Comparison of ENCODE assay signal across 8 mouse cellular contexts in genomic region chr5:111578977-111579727, GRCm38 (mm10).
DNase-seq lines count a peak whose midpoint lies in the region; ATAC-seq and TF ChIP-seq lines count a peak whose summit lies in the region.

No protein-coding gene starts in this region.

- H3K4me2 ChIP-seq in embryonic facial prominence, embryonic 12.5 days (replicated peaks), result no peak overlapping the region; the same call in 1 of the 2 replicates
- H3K4me2 ChIP-seq in hindbrain, embryonic 12.5 days (replicated peaks), result peak overlapping the region; percentile 11; the same call in 1 of the 2 replicates
- no peak overlapping the region; the same call in 1 of the 2 replicates for H3K4me2 ChIP-seq in neural tube, embryonic 11.5 days (ENCODE audit: low read depth)

- peak; percentile 24; the same call in 1 of the 2 replicates for ATAC-seq in embryonic facial prominence, embryonic 12.5 days (ENCODE audit: insufficient number of reproducible peaks, insufficient read depth, low FRiP score, low TSS enrichment)
- ATAC-seq in hindbrain, embryonic 12.5 days (ENCODE audit: low FRiP score), result peak; percentile 24; the same call in 1 of the 2 replicates
- ATAC-seq in neural tube, embryonic 11.5 days (ENCODE audit: insufficient read depth, low FRiP score, low TSS enrichment), result no peak; the same call in 1 of the 2 replicates

- H3K9ac ChIP-seq in embryonic facial prominence, embryonic 12.5 days, result peak overlapping the region; percentile 30; the same call in 1 of the 2 replicates
- peak overlapping the region; percentile 32; the same call in 1 of the 2 replicates for H3K9ac ChIP-seq in hindbrain, embryonic 12.5 days
- 0 out of 2 replicates have a peak overlapping the region, but pooled peaks have one; percentile 12 for H3K9ac ChIP-seq in neural tube, embryonic 11.5 days (ENCODE audit: low read length)

- no peak for DNase-seq in left cerebral cortex, adult 2 months (ENCODE audit: extremely low spot score in 1 of 2, low spot score in 2 of 2)
- no peak for DNase-seq in left cerebral cortex, adult 9 months (ENCODE audit: low spot score in 2 of 2)
- peak; percentile 55 for DNase-seq in neural tube, embryonic 11.5 days (ENCODE audit: low spot score)
- DNase-seq in c-Kit-positive CD71-positive TER-119-positive erythroid progenitor cells, embryonic 14.5 days (ENCODE audit: low spot score), result no peak
- DNase-seq in gastrocnemius, adult 18-20 months (ENCODE audit: low spot score), result no peak
- DNase-seq in adrenal gland, postnatal 36 days, result no peak

- H3K4me3 ChIP-seq in left cerebral cortex, adult 2 months, result no peak overlapping the region
- no peak overlapping the region for H3K4me3 ChIP-seq in embryonic facial prominence, embryonic 12.5 days
- no peak overlapping the region for H3K4me3 ChIP-seq in hindbrain, embryonic 12.5 days
- no peak overlapping the region for H3K4me3 ChIP-seq in neural tube, embryonic 11.5 days (ENCODE audit: low read depth, low read length)

- intact Hi-C loops in left cerebral cortex, adult 2 months (cut with DNase I), result no loop called here

- WGBS in embryonic facial prominence, embryonic 12.5 days, result 13% methylated on average over 12 of the region's 12 CpGs
- WGBS in hindbrain, embryonic 12.5 days, result 6% methylated on average over 12 of the region's 12 CpGs
- WGBS in neural tube, embryonic 11.5 days, result 9% methylated on average over 12 of the region's 12 CpGs

- no peak for TF ChIP-seq CTCF in left cerebral cortex, adult 2 months (IDR thresholded peaks at IDR 0.05)

- H3K27ac ChIP-seq in left cerebral cortex, adult 2 months, result peak overlapping the region; percentile 44; the same call in 1 of the 2 replicates
- H3K27ac ChIP-seq in embryonic facial prominence, embryonic 12.5 days, result peak overlapping the region; percentile 86
- peak overlapping the region; percentile 80 for H3K27ac ChIP-seq in hindbrain, embryonic 12.5 days
- H3K27ac ChIP-seq in neural tube, embryonic 11.5 days (ENCODE audit: low read depth, low read length), result peak overlapping the region; percentile 53; the same call in 1 of the 2 replicates

- H3K9me3 ChIP-seq in embryonic facial prominence, embryonic 12.5 days, result no peaks in the 10 kb centered on the region
- H3K9me3 ChIP-seq in hindbrain, embryonic 12.5 days (replicated peaks), result no peaks in the 10 kb centered on the region
- no peaks in the 10 kb centered on the region for H3K9me3 ChIP-seq in neural tube, embryonic 11.5 days (ENCODE audit: control insufficient read depth, low read length)

- no peaks in the 10 kb centered on the region for H3K36me3 ChIP-seq in embryonic facial prominence, embryonic 12.5 days
- no peaks in the 10 kb centered on the region for H3K36me3 ChIP-seq in hindbrain, embryonic 12.5 days
- H3K36me3 ChIP-seq in neural tube, embryonic 11.5 days (ENCODE audit: control insufficient read depth, insufficient read depth, low read length), result no peaks in the 10 kb centered on the region

- H3K4me1 ChIP-seq in embryonic facial prominence, embryonic 12.5 days, result peaks cover 80% of the 10 kb centered on the region
- peaks cover 87% of the 10 kb centered on the region for H3K4me1 ChIP-seq in hindbrain, embryonic 12.5 days
- peaks cover 51% of the 10 kb centered on the region for H3K4me1 ChIP-seq in neural tube, embryonic 11.5 days (ENCODE audit: control insufficient read depth, insufficient read depth, low read length)

- H3K27me3 ChIP-seq in embryonic facial prominence, embryonic 12.5 days, result no peaks in the 10 kb centered on the region
- no peaks in the 10 kb centered on the region for H3K27me3 ChIP-seq in hindbrain, embryonic 12.5 days
- H3K27me3 ChIP-seq in neural tube, embryonic 11.5 days (ENCODE audit: control insufficient read depth, insufficient read depth, low read length), result no peaks in the 10 kb centered on the region
